Mouse (Mus musculus): Measurements from ENCODE around the gene Cdc45. TPM values are rescaled to one million over a fixed set of nuclear protein-coding genes. Genes with fewer than 3 reads are reported as not detected.

Gene Cdc45
- polyA plus RNA-seq, 1 experiment, result 67.6 TPM

DNA sequence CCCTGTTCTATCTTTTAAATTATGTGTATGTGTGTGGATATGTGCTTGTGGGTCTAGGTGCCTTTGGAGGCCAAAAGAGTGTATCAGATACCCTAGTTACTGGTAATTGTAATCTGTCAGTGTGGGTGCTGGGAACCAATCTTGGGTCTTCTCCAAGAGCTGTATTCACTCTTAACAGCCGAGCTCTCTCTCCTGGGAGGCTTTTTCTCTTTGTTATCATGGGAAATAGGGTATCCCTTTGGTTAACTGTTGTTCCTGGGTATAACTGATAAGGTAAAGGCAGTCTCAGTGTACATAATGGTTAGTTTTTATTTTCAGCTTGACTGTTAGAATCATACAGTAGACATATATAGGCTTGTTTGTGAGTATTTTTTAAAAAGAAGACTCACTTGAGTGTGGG, 10.6 kb upstream of the Cdc45 start:
- Histone ChIP-seq H3K4me1 (replicated peaks; ENCODE audit: control insufficient read depth, insufficient read depth, low read length) (no peaks in the 10 kb centered on the region), H3K4me3 (ENCODE audit: control insufficient read depth, insufficient read depth, low read length) (no peak overlapping the region), H3K27me3 (ENCODE audit: control insufficient read depth, insufficient read depth, low read length) (no peaks in the 10 kb centered on the region), H3K27ac (ENCODE audit: control insufficient read depth, insufficient read depth, low read length) (no peak overlapping the region), H3K36me3 (ENCODE audit: control insufficient read depth, insufficient read depth, low read length) (peaks cover 92% of the 10 kb centered on the region)
- DNase-seq, result no peak
- WGBS, result 97% methylated on average over 1 of the region's 1 CpGs
- no peak for TF ChIP-seq CTCF (IDR thresholded peaks at IDR 0.05; ENCODE audit: borderline replicate concordance, control insufficient read depth, extremely low read depth, insufficient read depth, low read length, poor library complexity)
- TF ChIP-seq POLR2A (IDR thresholded peaks at IDR 0.05; ENCODE audit: control insufficient read depth, extremely low read depth, insufficient read depth, low read length, poor library complexity), result no peak

GRCm38 (mm10) chr16:18812385-18812910, 661 bp upstream of the Cdc45 start:
- H3K36me3 ChIP-seq (ENCODE audit: control insufficient read depth, insufficient read depth, low read length), result peaks cover 18% of the 10 kb centered on the region
- TF ChIP-seq CTCF (IDR thresholded peaks at IDR 0.05; ENCODE audit: borderline replicate concordance, control insufficient read depth, extremely low read depth, insufficient read depth, low read length, poor library complexity) (no peak), POLR2A (IDR thresholded peaks at IDR 0.05; ENCODE audit: control insufficient read depth, extremely low read depth, insufficient read depth, low read length, poor library complexity) (no peak)
- H3K27me3 ChIP-seq (ENCODE audit: control insufficient read depth, insufficient read depth, low read length), result no peaks in the 10 kb centered on the region
- WGBS, result 1% methylated on average over 31 of the region's 31 CpGs
- no peak for DNase-seq
- H3K4me3 ChIP-seq (ENCODE audit: control insufficient read depth, insufficient read depth, low read length), result peak overlapping the region; percentile 68
- no peak overlapping the region; the same call in 1 of the 2 replicates for H3K27ac ChIP-seq (ENCODE audit: control insufficient read depth, insufficient read depth, low read length)
- peaks cover 7% of the 10 kb centered on the region for H3K4me1 ChIP-seq (replicated peaks; ENCODE audit: control insufficient read depth, insufficient read depth, low read length)

GRCm38 (mm10) chr16:18811032-18811431, 755 bp downstream of the Cdc45 start:
- Histone ChIP-seq H3K27me3 (ENCODE audit: control insufficient read depth, insufficient read depth, low read length) (no peaks in the 10 kb centered on the region), H3K4me1 (replicated peaks; ENCODE audit: control insufficient read depth, insufficient read depth, low read length) (peaks cover 7% of the 10 kb centered on the region), H3K4me3 (ENCODE audit: control insufficient read depth, insufficient read depth, low read length) (peak overlapping the region; percentile 88), H3K27ac (ENCODE audit: control insufficient read depth, insufficient read depth, low read length) (0 out of 2 replicates have a peak overlapping the region, but pooled peaks have one; percentile 3), H3K36me3 (ENCODE audit: control insufficient read depth, insufficient read depth, low read length) (peaks cover 24% of the 10 kb centered on the region)
- whole genome bisulfite sequencing, result 5% methylated on average over 5 of the region's 5 CpGs
- no peak for DNase-seq
- TF ChIP-seq POLR2A (IDR thresholded peaks at IDR 0.05; ENCODE audit: control insufficient read depth, extremely low read depth, insufficient read depth, low read length, poor library complexity) (no peak), CTCF (IDR thresholded peaks at IDR 0.05; ENCODE audit: borderline replicate concordance, control insufficient read depth, extremely low read depth, insufficient read depth, low read length, poor library complexity) (no peak)

DNA sequence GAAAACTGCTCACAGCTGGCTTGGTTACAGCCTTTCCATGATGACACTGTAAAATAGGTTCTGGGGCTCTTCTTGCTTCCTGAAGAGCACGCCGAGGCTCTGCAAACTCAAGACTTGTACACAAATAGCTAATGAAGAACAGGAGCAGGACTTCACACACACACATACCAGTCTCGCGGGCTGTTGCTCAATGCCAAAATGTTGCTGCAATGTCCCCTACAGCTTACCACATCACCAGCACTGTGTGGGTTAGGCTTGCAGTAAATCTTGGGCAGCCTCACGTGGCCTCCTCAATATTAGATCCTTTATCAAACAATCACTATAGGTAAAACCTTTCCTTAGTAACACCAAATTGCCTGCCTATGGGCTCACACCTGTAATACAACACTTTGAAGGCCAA, 2.8 kb downstream of the Cdc45 start:
- no peak for DNase-seq
- no peaks in the 10 kb centered on the region for H3K27me3 ChIP-seq (ENCODE audit: control insufficient read depth, insufficient read depth, low read length)
- H3K4me1 ChIP-seq (replicated peaks; ENCODE audit: control insufficient read depth, insufficient read depth, low read length), result peaks cover 7% of the 10 kb centered on the region
- H3K27ac ChIP-seq (ENCODE audit: control insufficient read depth, insufficient read depth, low read length), result no peak overlapping the region
- TF ChIP-seq CTCF (IDR thresholded peaks at IDR 0.05; ENCODE audit: borderline replicate concordance, control insufficient read depth, extremely low read depth, insufficient read depth, low read length, poor library complexity) (no peak), POLR2A (IDR thresholded peaks at IDR 0.05; ENCODE audit: control insufficient read depth, extremely low read depth, insufficient read depth, low read length, poor library complexity) (no peak)
- H3K36me3 ChIP-seq (ENCODE audit: control insufficient read depth, insufficient read depth, low read length), result peaks cover 24% of the 10 kb centered on the region
- H3K4me3 ChIP-seq (ENCODE audit: control insufficient read depth, insufficient read depth, low read length), result no peak overlapping the region
- 94% methylated on average over 5 of the region's 5 CpGs for WGBS

- no peak for DNase-seq
- WGBS, result 98% methylated on average over 2 of the region's 2 CpGs
- Histone ChIP-seq H3K36me3 (ENCODE audit: control insufficient read depth, insufficient read depth, low read length) (peaks cover 31% of the 10 kb centered on the region), H3K27me3 (ENCODE audit: control insufficient read depth, insufficient read depth, low read length) (no peaks in the 10 kb centered on the region), H3K4me1 (replicated peaks; ENCODE audit: control insufficient read depth, insufficient read depth, low read length) (no peaks in the 10 kb centered on the region), H3K27ac (ENCODE audit: control insufficient read depth, insufficient read depth, low read length) (no peak overlapping the region), H3K4me3 (ENCODE audit: control insufficient read depth, insufficient read depth, low read length) (no peak overlapping the region)
- TF ChIP-seq POLR2A (IDR thresholded peaks at IDR 0.05; ENCODE audit: control insufficient read depth, extremely low read depth, insufficient read depth, low read length, poor library complexity), result no peak
- TF ChIP-seq CTCF (IDR thresholded peaks at IDR 0.05; ENCODE audit: borderline replicate concordance, control insufficient read depth, extremely low read depth, insufficient read depth, low read length, poor library complexity), result no peak
Measured at GRCm38 (mm10) chr16:18805746-18806145, 6.0 kb downstream of the Cdc45 start.

- Histone ChIP-seq H3K36me3 (ENCODE audit: control insufficient read depth, insufficient read depth, low read length) (peaks cover 31% of the 10 kb centered on the region), H3K27me3 (ENCODE audit: control insufficient read depth, insufficient read depth, low read length) (no peaks in the 10 kb centered on the region), H3K4me1 (replicated peaks; ENCODE audit: control insufficient read depth, insufficient read depth, low read length) (no peaks in the 10 kb centered on the region), H3K4me3 (ENCODE audit: control insufficient read depth, insufficient read depth, low read length) (no peak overlapping the region), H3K27ac (ENCODE audit: control insufficient read depth, insufficient read depth, low read length) (no peak overlapping the region)
- TF ChIP-seq POLR2A (IDR thresholded peaks at IDR 0.05; ENCODE audit: control insufficient read depth, extremely low read depth, insufficient read depth, low read length, poor library complexity) (no peak), CTCF (IDR thresholded peaks at IDR 0.05; ENCODE audit: borderline replicate concordance, control insufficient read depth, extremely low read depth, insufficient read depth, low read length, poor library complexity) (no peak)
- 86% methylated on average over 2 of the region's 2 CpGs for WGBS
- DNase-seq, result peak; percentile 23
Measured at GRCm38 (mm10) chr16:18798841-18799240, 12.9 kb downstream of the Cdc45 start.

DNA sequence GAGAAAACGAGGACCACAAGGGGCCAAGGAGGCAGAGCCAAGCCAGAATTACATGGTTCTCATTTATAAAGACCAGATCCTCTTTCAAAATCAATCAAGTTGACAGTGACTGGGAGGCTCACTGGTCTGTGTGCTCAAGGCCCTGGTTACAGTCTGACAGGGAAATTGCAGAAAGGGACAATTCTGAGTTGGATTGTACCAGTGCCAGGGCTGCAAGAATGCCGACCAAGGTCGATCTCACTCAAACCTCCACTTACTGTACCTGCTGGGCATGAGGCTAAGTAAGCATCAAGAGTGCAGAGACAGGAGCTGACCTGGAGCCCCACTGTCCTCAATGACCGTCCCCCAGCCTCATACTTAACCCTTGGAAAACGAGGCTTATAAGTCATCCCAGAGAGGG, 13.6 kb downstream of the Cdc45 start:
- Histone ChIP-seq H3K4me3 (ENCODE audit: control insufficient read depth, insufficient read depth, low read length) (no peak overlapping the region), H3K36me3 (ENCODE audit: control insufficient read depth, insufficient read depth, low read length) (peaks cover 31% of the 10 kb centered on the region), H3K27me3 (ENCODE audit: control insufficient read depth, insufficient read depth, low read length) (no peaks in the 10 kb centered on the region), H3K27ac (ENCODE audit: control insufficient read depth, insufficient read depth, low read length) (no peak overlapping the region), H3K4me1 (replicated peaks; ENCODE audit: control insufficient read depth, insufficient read depth, low read length) (no peaks in the 10 kb centered on the region)
- WGBS, result 91% methylated on average over 5 of the region's 5 CpGs
- DNase-seq, result no peak
- TF ChIP-seq CTCF (IDR thresholded peaks at IDR 0.05; ENCODE audit: borderline replicate concordance, control insufficient read depth, extremely low read depth, insufficient read depth, low read length, poor library complexity), result no peak
- TF ChIP-seq POLR2A (IDR thresholded peaks at IDR 0.05; ENCODE audit: control insufficient read depth, extremely low read depth, insufficient read depth, low read length, poor library complexity), result no peak
